Mouse (Mus musculus) hindbrain, embryonic 15.5 days (tissue): ENCODE measurements around the gene Lipi. TPM values are rescaled to one million over a fixed set of nuclear protein-coding genes. Genes with fewer than 3 reads are reported as not detected.

ENCODE experiments used
- ATAC-seq: fragments of 200-750 bp; cut with Nextera tagmentation; 2 replicates; pipeline ENCODE4 v1.8.0; 2017; ENCODE audit warnings: low read depth, moderate number of reproducible peaks, moderate TSS enrichment; ENCODE audit not compliant: low FRiP score
- H3K27ac ChIP-seq: fragments of 300-500 bp; sonication (generic); replicated peaks from 2 replicates; pipeline ENCODE4 v1.5.1; 2015; ENCODE audit warnings: mild to moderate bottlenecking, inconsistent platforms
- H3K27me3 ChIP-seq: fragments of 300-500 bp; sonication (generic); 2 replicates; pipeline ENCODE4 v1.6.1; 2015; ENCODE audit warnings: control low read depth, inconsistent platforms
- H3K36me3 ChIP-seq: fragments of 300-500 bp; sonication (generic); 2 replicates; pipeline ENCODE4 v1.6.1; 2015; ENCODE audit warnings: control low read depth, inconsistent platforms
- H3K4me1 ChIP-seq: fragments of 300-500 bp; sonication (generic); replicated peaks from 2 replicates; pipeline ENCODE4 v1.6.1; 2015; ENCODE audit warnings: control low read depth, inconsistent platforms
- H3K4me2 ChIP-seq: fragments of 300-500 bp; sonication (generic); 2 replicates; pipeline ENCODE4 v1.6.1; 2015; ENCODE audit warnings: moderate library complexity, mild to moderate bottlenecking, inconsistent platforms
- H3K4me3 ChIP-seq: fragments of 300-500 bp; sonication (generic); 2 replicates; pipeline ENCODE4 v1.5.1; 2015; ENCODE audit warnings: mild to moderate bottlenecking, inconsistent platforms
- H3K9ac ChIP-seq: fragments of 300-500 bp; sonication (generic); 2 replicates; pipeline ENCODE4 v1.6.1; 2015; ENCODE audit warnings: inconsistent platforms
- H3K9me3 ChIP-seq: fragments of 300-500 bp; sonication (generic); 2 replicates; pipeline ENCODE4 v1.6.1; 2016; ENCODE audit warnings: control low read depth, inconsistent platforms
- WGBS: fragments of 180-500 bp; shearing (Covaris S2); methylation state at CpG from one replicate; pipeline ENCODE4 v1.1.7; 2015; 5-methylcytosine and 5-hydroxymethylcytosine counted together
- polyA plus RNA-seq: library from polyadenylated mRNA; unstranded; fragments of >200 nt; fragmentation: Nextera tagmentation; extraction: Ambion mirVana; gene quantifications from 2 replicates; pipeline ENCODE4 v1.2.1, GENCODE M21; 2015

Gene Lipi
- polyA plus RNA-seq, 1 experiment from 2014 or later = not detected

DNA sequence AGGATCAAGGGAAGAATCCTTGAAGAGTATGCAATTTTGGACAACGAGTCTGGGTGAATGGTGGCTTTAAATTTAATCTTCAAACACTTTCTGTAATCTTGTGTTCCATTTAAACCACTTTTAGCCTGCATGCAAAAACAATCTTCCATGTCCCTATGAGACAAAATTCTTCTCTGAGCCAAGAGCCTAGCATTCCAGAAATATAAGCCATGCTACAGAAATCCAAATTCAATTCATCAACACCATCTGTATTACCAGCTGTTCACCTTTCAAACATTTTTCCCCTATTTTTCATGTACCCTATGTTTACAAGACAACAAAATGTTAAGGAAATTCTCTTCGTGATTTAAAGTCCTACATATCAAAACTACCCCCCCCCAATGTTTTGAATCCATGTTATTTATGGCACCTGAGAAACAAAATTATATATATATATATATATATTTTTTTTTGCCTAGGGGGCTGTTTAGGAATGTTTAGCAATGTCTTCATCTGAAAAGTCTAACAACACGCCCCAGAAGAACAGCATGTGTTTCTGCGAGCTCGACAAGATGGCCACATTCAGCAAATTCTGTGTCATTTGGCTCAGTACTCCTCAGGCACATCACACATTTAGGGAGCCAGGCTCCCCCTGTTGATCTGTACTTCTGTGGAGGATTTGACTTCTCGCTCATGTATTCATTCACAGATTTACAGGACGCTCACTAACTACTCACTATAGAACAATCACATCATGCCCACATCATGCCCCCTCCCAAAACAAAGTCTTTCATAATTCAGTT is 47.9 kb downstream of the Lipi start:
- 84% methylated on average over 7 of the region's 7 CpGs for WGBS
- H3K4me2 ChIP-seq = no peak overlapping the region

DNA sequence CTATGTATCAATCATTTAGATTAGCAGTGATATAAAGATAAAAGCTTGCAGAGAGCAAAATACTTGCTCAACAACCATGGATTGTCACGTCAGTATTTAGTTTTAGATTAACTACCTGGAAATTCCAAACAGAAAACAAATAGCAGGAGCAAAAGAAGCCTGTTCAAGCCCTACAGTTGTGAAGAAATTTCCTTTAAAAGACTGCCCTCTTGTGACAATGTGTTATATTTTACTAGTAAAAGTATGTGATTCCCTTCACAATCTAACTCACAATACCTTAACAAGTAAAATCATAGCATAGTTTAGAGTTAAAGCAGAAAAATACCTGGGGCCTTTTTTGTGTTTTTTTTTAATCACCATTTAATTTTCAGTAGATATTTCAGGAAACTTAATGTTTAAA is 54.2 kb downstream of the Lipi start:
- Histone ChIP-seq H3K27ac (no peak overlapping the region), H3K9ac (no peak overlapping the region), H3K9me3 (no peaks in the 10 kb centered on the region), H3K27me3 (no peaks in the 10 kb centered on the region), H3K4me3 (no peak overlapping the region), H3K36me3 (no peaks in the 10 kb centered on the region), H3K4me1 (no peaks in the 10 kb centered on the region), H3K4me2 (no peak overlapping the region)
- no peak for ATAC-seq
- 25% methylated on average over 1 of the region's 1 CpGs for WGBS

More for the DNA sequence above, 47.9 kb downstream of the Lipi start:
- ATAC-seq = no peak
- Histone ChIP-seq H3K9ac (no peak overlapping the region), H3K36me3 (no peaks in the 10 kb centered on the region), H3K27ac (no peak overlapping the region), H3K9me3 (no peaks in the 10 kb centered on the region), H3K4me3 (no peak overlapping the region), H3K4me1 (no peaks in the 10 kb centered on the region), H3K27me3 (no peaks in the 10 kb centered on the region)

DNA sequence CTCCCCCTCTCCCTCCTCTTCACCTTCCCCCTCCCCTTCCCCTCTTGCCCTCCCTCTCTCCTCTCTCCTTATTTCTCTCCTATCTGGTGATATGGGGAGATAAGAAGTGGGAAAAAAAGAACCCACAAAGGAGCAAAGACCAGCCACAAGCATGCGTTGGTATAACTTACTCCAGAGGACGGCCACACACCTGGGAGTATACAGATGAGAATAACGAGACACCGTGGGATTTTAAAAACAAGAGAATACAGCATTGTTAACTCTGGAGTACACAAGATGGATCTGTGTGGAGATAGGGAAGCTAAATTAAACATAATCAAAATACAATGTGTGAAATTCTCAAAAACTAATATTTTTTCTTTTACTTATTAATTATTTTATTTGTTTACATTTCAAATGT is 89.3 kb downstream of the Lipi start:
- H3K27me3 ChIP-seq = no peaks in the 10 kb centered on the region
- no peak for ATAC-seq
- no peak overlapping the region for H3K4me2 ChIP-seq
- no peak overlapping the region for H3K9ac ChIP-seq
- H3K36me3 ChIP-seq = no peaks in the 10 kb centered on the region
- no peak overlapping the region for H3K27ac ChIP-seq
- no peaks in the 10 kb centered on the region for H3K9me3 ChIP-seq
- H3K4me3 ChIP-seq = no peak overlapping the region
- 92% methylated on average over 4 of the region's 4 CpGs for WGBS
- no peaks in the 10 kb centered on the region for H3K4me1 ChIP-seq

Other genes with a start within 250 kb of the Lipi start
- gene Rbm11, start 6.8 kb upstream of the Lipi start, polyA plus RNA-seq = 3.2 and 5.2 TPM in 2 replicates
- gene Hspa13, start 181.0 kb upstream of the Lipi start, polyA plus RNA-seq = 39.5 and 40.2 TPM in 2 replicates